Mouse (Mus musculus) adrenal gland, postnatal 36 days (tissue): ENCODE results near the gene Arhgap30. TPM values are rescaled to one million over a fixed set of nuclear protein-coding genes. Genes with fewer than 3 reads are reported as not detected.

Experiments used
- DNase-seq, 2 experiments: peaks; one replicate each; pipeline ENCODE4 v3.0.0; 2021; ENCODE audit warnings: mixed read lengths in 1 of 2
- long read RNA-seq, 2 experiments: library from polyadenylated mRNA; stranded (forward); transcript quantifications; one replicate each; pipeline ENCODE4 v2.0.0; 2021; ENCODE audit warnings: borderline sequencing depth in 2 of 2
- total RNA-seq, 2 experiments: library from RNA; stranded (reverse); gene quantifications; 2 replicates each; pipeline ENCODE4 v1.2.3; 2021

Gene Arhgap30
- 1 to 10 TPM; 2.6 to 3.6 TPM for total RNA-seq
- long read RNA-seq, experiment 1, partial matches to known transcripts: 1 of 1 reads
- long read RNA-seq, experiment 1, other reads (novel, unspliced or antisense): 0 of 1 reads
- long read RNA-seq, experiment 2: 0 reads

- peak; percentile 17 to 39 for DNase-seq
Observed at GRCm38 (mm10) chr1:171388376-171389102, at the start of gene Arhgap30. Gene Arhgap30, plus strand, starts transcription at chr1:171388954.

GRCm38 (mm10) chr1:171342262-171343207 lies 46.2 kb upstream of the Arhgap30 start:
- DNase-seq: no peak

GRCm38 (mm10) chr1:171343922-171344677 lies 44.7 kb upstream of the Arhgap30 start:
- peak; percentile 51 to 66 for DNase-seq

GRCm38 (mm10) chr1:171344715-171345114 lies 44.0 kb upstream of the Arhgap30 start:
- DNase-seq: no peak

GRCm38 (mm10) chr1:171345225-171346094 lies 43.3 kb upstream of the Arhgap30 start, which contains the start of the genes Nit1 and Pfdn2:
Gene Nit1, minus strand, starts transcription at chr1:171345646.
Gene Pfdn2, plus strand, starts transcription at chr1:171345670.
- DNase-seq: peak; percentile 96 to 97

- no peak for DNase-seq
Observed at GRCm38 (mm10) chr1:171346095-171346450, 42.7 kb upstream of the Arhgap30 start.

GRCm38 (mm10) chr1:171348665-171349064 lies 40.1 kb upstream of the Arhgap30 start:
- DNase-seq: peak in 1 of 2 experiments; percentile 44

GRCm38 (mm10) chr1:171349210-171349609 lies 39.5 kb upstream of the Arhgap30 start:
- peak; percentile 40 to 46 for DNase-seq

- DNase-seq: peak in 1 of 2 experiments; percentile 34
Observed at GRCm38 (mm10) chr1:171355812-171356340, 32.9 kb upstream of the Arhgap30 start.

- peak; percentile 49 to 52 for DNase-seq
Observed at GRCm38 (mm10) chr1:171356814-171357213, 31.9 kb upstream of the Arhgap30 start.

GRCm38 (mm10) chr1:171358421-171358820 lies 30.3 kb upstream of the Arhgap30 start:
- DNase-seq: no peak

GRCm38 (mm10) chr1:171360253-171360652 lies 28.5 kb upstream of the Arhgap30 start:
- DNase-seq: peak; percentile 24 to 43

GRCm38 (mm10) chr1:171360656-171361055 lies 28.1 kb upstream of the Arhgap30 start, which contains the start of gene Klhdc9:
Gene Klhdc9, minus strand, starts transcription at chr1:171360798.
- peak; percentile 90 for DNase-seq

GRCm38 (mm10) chr1:171361106-171362103 lies 27.3 kb upstream of the Arhgap30 start:
- peak; percentile 69 to 82 for DNase-seq

- no peak for DNase-seq
Observed at GRCm38 (mm10) chr1:171365934-171366333, 22.8 kb upstream of the Arhgap30 start.

- no peak for DNase-seq
Observed at GRCm38 (mm10) chr1:171369845-171370556, 18.8 kb upstream of the Arhgap30 start, which contains the start of gene Nectin4. Gene Nectin4, plus strand, starts transcription at chr1:171370099.

GRCm38 (mm10) chr1:171372880-171373279 lies 15.9 kb upstream of the Arhgap30 start:
- DNase-seq: no peak

GRCm38 (mm10) chr1:171373946-171374345 lies 14.8 kb upstream of the Arhgap30 start:
- no peak for DNase-seq
